Mouse (Mus musculus) splenic B cell, adult 2 months (primary cell): ENCODE results near the gene Slc17a7.

Source experiments
- DNase-seq: peaks from one replicate; pipeline ENCODE4 v3.0.0-alpha.2; 2011; ENCODE audit warnings: low read depth, low spot score
- H3K27me3 ChIP-seq: 2 replicates; pipeline ENCODE4 v1.6.1; 2012; ENCODE audit warnings: mild to moderate bottlenecking, low read length, moderate library complexity, mixed read lengths; ENCODE audit not compliant: control insufficient read depth, poor library complexity, insufficient read depth, severe bottlenecking
- H3K36me3 ChIP-seq: 2 replicates; pipeline ENCODE4 v1.6.1; 2012; ENCODE audit warnings: mild to moderate bottlenecking, low read length, moderate library complexity, mixed read lengths; ENCODE audit not compliant: control insufficient read depth, poor library complexity, insufficient read depth, severe bottlenecking

The Slc17a7 gene

DNA sequence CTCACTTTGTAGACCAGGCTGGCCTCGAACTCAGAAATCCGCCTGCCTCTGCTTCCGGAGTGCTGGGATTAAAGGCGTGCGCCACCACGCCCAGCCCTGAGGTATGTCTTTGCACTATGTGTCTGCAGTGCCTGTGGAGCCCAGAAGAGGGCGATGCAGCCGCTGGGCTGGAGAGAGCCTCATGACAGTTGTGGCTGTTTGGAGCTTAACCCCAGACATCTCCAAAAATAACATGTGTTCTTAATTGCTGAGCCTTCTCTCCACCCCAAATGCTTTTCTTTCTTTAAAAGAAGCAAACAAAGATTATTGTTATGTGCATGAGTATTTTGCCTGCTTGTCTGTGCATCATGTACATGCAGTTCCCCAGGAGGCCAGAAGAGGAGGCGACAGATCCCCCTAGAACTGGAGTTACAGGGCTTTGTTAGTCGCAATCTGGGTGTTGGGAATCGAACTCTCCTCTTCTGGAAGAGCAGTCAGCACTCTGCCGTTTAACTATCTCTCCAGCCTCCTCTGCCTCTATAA, 8.7 kb upstream of the Slc17a7 start:
- Histone ChIP-seq H3K27me3 (no peaks in the 10 kb centered on the region), H3K36me3 (no peaks in the 10 kb centered on the region; the same call in 1 of the 2 replicates)
- peak; percentile 64 for DNase-seq

DNA sequence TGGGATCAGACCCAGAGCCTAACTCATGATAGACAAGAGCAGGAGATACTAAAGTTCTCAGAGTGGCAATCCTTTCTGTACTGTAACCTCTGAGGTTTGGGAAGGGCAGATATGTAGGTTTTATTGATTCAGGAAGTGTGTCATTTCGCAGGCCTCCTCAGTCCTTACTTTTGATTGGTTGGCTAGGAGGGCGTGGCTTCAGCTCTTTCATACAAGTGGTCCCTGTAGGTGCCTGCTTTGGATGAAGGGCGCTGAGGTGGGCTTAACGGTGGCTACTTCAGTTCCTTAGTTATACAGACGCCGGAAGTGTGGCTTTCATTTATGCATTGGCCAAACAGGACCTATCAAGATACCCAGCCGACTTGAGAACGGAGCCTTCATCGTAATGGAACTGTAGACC, 8.2 kb upstream of the Slc17a7 start:
- DNase-seq: no peak
- Histone ChIP-seq H3K27me3 (no peaks in the 10 kb centered on the region), H3K36me3 (no peaks in the 10 kb centered on the region; the same call in 1 of the 2 replicates)

DNA sequence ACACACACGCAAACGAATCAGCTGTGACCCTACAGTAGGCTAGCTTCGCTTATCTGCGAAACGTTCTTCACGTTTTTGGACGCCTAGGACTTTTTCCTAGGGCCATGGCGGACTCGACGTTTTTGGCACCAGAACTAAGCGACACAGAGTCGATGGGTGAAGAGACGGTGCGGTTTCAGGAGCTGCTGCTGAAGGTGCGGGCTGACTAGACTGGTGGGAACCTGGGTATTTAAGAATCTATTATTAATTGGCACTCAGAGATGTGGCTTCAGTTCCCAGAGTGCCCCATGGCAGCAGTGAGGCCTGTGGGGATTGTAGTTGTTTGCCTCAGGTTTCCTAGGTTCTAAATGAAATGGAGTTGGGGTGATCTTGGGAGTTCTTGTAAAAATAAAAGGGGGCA, 7.5 kb upstream of the Slc17a7 start:
- H3K27me3 ChIP-seq: no peaks in the 10 kb centered on the region
- H3K36me3 ChIP-seq: no peaks in the 10 kb centered on the region; the same call in 1 of the 2 replicates
- DNase-seq: no peak

DNA sequence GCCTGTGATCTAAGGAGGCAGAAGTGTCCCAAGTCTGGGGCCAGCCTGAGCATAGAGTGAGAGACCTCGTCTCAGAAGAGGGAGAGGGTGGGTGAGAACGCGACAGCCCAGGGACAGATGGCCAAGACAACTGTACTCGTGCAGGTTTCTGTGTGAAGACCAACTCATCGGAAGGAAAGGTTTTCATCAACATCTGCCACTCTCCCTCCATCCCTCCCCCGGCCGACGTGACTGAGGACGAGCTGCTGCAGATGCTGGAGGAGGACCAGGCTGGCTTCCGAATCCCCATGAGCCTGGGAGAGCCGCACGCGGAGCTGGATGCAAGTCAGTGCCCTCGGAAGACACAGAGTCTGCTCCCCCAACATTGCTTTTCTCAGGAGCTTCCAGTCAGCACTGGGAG, 6.3 kb upstream of the Slc17a7 start:
- Histone ChIP-seq H3K27me3 (no peaks in the 10 kb centered on the region), H3K36me3 (no peaks in the 10 kb centered on the region; the same call in 1 of the 2 replicates)
- no peak for DNase-seq

DNA sequence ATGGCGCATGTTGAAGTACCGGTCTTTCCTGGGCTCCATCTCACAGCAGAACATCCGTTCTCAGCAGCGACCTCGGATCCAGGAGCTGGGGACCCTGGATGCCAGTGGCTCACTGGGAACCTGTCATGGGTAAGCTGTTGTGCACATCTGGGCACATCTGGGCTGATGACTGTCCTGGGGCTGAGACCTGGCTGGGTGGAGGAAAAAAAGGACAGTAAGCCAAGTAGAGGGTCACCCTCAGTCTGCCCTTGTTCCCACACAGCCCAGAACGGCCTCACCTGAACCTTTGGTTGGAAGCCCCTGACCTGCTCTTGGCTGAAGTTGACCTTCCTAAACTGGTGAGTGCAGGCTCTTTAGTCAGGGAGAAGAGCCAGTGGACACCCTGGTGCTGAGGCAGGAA, 4.8 kb upstream of the Slc17a7 start:
- Histone ChIP-seq H3K27me3 (no peaks in the 10 kb centered on the region), H3K36me3 (no peaks in the 10 kb centered on the region; the same call in 1 of the 2 replicates)
- no peak for DNase-seq

DNA sequence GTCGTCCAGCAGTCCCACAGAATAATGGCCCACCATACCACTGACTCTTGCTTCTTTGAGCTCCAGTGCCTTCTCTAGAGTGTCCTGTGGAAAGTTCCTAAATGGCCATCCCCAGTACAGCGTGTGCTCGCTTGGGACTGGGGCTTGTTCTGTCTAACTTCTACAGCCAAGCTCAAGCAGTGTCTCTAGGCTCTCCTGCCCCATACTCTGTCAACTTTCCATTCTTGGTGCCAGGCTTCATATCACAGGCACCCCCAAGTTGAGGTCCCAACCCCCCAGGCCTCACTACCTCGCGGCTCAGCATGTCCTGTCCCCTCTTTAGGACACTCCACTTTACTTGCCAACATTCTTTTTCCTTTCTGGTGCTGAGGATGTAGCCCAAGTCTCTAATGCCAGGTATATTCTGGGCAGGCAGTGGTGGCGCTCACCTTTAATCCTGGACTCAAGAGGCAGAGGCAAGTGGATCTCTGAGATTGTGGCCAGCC, 3.4 kb upstream of the Slc17a7 start:
- DNase-seq: no peak
- no peaks in the 10 kb centered on the region for H3K27me3 ChIP-seq
- H3K36me3 ChIP-seq: no peaks in the 10 kb centered on the region; the same call in 1 of the 2 replicates

DNA sequence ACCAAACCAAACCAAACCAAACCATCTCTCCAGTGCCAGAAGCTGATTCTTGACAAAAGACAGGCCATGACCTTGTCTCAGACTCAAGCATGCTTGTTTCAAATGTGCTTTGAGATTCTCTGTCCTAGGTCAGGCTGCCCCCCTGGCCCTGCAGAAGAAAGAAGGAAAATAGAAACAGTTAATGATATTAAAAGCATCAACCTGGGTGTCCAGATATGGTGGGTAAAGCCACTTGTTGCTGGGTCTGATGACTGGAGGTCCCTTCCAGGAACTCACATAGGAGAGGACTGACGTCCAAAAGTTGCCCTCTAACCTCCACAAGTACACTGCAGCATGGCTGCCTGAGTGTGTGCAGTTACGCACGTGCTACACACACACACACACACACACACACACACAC, 2.9 kb upstream of the Slc17a7 start:
- DNase-seq: no peak
- H3K36me3 ChIP-seq: no peaks in the 10 kb centered on the region; the same call in 1 of the 2 replicates

DNA sequence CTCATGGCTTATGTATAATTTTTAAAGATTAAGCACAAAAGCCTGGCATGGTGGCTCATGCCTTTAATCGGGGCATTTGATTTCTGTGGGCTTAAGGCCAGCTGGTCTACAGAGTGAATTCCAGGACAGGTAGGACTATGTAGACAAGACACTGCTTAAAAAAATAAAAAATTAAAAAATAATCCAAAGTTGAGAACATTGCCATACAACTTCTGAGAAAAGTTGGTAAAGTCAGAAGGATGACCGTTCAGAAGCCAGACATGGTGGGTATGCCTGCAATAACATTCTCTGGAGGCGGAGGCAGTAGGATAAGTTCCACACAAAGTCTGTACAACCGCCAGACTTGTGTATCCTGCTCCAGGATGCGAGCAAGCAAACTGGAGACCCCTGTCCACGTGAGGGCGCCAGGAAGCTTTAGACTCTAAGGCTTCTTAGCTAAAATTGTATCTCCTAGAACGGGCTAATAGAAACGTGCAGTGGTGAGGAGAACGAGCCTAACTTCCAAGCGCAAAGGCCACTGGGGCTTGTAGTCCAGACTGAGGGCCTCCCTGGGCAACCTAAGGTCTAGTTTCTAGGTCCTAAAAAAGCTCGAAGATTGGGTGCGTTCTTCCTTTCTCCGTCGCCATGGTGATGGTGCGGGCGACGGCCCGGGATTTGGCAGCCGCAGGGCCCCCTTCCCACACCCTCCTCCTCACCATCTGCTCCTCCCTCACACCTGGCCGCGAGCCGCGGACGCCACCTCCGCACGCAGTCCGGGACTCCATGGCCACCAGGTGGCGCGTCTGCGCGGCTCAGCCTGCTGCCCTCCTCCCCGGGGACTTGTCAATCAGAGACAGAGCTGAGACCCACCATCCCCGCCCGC, 1.9 kb upstream of the Slc17a7 start:
- Histone ChIP-seq H3K27me3 (no peaks in the 10 kb centered on the region), H3K36me3 (no peaks in the 10 kb centered on the region; the same call in 1 of the 2 replicates)
- DNase-seq: peak; percentile 90

More for the DNA sequence above, 2.9 kb upstream of the Slc17a7 start:
- H3K27me3 ChIP-seq: no peaks in the 10 kb centered on the region

DNA sequence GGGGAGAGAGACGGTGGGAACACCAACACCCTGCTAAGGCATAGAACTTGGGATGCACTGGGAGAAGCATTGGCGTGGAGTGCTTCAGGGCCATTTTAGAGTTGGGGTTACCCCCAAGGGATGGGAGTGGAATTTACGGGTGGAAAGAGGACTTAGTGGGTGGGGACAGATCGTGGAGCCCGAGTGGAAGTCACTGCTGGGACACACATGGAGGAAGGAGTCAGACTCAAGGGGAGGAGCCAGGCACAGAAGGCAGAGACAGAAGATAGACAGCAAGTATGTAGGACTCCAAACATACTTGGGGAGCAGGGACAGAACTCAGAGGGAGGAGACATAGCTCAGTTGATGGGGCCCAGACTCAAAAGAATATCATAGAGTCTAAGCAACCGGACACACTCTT, 1.2 kb upstream of the Slc17a7 start:
- H3K36me3 ChIP-seq: no peaks in the 10 kb centered on the region; the same call in 1 of the 2 replicates
- no peak for DNase-seq
- H3K27me3 ChIP-seq: no peaks in the 10 kb centered on the region

DNA sequence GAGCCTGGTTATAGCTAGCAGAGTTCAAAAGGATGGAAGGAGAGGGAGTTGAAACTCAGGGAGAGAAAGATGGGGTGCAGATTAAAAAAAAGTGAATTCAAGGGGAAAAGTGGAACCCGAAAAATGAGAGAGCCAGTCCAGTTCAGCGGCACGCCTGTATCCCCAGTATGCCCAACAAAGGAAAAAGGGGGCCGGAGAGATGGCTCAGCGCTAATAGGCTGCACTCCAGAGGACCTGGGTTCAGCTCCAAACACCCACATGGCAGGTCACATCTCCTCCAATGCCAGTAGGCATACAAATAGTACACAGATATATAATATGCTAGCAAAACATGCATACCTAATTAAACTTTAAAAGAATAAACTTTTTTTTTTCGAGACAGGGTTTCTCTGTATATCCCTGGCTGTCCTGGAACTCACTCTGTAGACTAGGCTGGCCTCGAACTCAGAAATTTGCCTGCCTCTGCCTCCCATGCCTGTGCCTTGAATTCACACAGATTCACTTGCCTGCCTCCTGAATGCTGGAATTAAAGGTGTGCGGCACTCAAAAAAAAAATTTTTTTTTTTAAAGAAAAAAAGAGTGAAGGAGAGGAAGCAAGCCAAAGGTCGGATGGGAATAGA, 643 bp upstream of the Slc17a7 start:
- H3K36me3 ChIP-seq: no peaks in the 10 kb centered on the region; the same call in 1 of the 2 replicates
- no peak for DNase-seq
- H3K27me3 ChIP-seq: no peaks in the 10 kb centered on the region

DNA sequence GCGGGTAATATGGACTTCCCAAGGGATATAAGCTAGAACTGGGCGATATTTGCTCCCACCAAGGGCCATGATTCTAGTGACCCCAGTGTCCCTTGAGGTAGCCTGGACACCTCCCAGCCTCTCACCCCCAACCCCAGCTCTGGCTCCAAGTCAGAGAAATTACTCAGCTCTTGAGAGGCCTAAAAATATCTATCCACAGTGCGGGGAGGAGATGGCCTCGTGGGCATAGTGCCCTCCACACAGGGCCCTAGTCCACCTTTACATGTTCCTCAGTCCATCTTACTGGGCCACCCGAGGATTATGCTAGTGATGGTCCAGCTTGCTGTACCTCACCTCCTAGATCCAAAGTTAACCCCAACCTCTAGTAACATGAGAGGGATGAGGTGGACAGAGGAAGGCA, 1.1 kb downstream of the Slc17a7 start:
- Histone ChIP-seq H3K27me3 (no peaks in the 10 kb centered on the region), H3K36me3 (no peaks in the 10 kb centered on the region; the same call in 1 of the 2 replicates)
- DNase-seq: no peak

DNA sequence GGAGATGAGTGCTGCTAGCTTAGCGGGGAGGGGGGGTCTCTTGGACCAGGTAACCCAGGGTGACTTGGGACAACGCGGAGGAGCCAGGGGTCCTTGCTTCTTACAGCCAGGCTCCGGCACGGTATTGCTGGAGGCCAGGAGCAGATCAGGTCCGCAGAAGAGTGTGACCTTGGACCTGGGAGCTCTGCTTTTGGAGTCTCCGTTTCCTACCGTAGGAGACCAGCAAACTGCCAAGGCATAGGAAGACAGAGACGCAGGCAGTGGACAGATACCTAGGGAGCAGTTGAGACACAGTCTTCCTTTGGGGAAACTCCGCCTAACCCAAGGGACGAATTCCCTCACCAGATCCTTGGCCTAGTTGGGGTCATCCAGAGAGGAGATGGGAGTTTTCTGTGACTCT, 2.0 kb downstream of the Slc17a7 start:
- Histone ChIP-seq H3K36me3 (no peaks in the 10 kb centered on the region), H3K27me3 (no peaks in the 10 kb centered on the region)
- no peak for DNase-seq

DNA sequence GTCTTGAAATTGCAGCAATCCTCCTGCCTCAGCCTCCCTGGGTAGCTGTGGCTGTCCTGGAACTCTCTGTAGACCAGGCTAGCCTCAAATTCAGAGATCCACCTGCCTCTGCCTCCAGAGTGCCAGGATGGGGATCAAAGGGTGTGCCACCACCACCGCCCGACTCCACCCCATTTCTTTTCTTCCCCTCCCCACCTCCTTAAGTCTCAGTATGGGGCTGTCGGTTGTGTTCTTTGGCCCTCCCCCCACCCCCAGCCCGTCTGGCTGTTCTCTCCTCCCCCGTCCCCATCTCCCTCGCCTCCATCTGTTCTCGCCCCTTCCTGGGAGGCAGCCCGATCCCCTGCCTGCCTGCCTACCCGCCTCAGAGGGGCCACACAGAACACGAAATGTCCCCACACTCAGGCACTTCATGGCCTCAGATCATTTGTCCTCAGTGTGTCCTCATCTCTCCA, 3.2 kb downstream of the Slc17a7 start:
- no peaks in the 10 kb centered on the region for H3K36me3 ChIP-seq
- no peaks in the 10 kb centered on the region for H3K27me3 ChIP-seq
- DNase-seq: no peak

DNA sequence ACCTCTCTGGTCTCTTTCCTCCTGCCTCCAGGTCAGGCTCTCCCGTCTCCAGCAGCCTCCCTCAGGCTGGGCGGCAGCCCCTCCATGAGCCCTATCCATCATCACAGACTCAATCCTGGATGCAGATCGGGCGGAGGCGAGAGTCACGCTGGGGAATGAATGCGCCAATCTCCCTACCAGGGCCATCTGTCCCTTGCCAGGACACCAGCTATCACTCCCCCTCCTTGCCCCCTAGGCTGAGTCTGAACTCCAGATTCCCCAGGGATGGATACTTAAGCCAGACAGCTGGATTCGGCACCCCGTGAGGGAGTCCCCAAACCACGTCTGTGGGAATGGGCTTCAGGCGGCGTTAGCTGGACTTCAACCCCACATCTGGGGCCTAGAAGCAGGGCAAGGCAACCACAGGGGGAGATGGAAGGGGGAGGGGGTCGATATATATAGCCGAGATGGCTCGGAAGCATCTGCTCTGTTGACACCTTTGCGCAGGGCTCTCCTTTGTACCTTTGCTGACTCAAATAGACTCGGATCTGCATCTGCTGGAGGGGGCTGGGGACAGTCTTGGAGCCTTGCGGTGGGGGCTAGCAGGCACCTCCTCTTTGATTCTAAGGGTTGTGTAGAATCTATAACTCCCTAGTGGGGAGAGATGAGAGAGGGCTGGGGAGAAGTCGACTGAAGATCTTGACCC, 4.2 kb downstream of the Slc17a7 start:
- DNase-seq: no peak
- Histone ChIP-seq H3K27me3 (no peaks in the 10 kb centered on the region), H3K36me3 (no peaks in the 10 kb centered on the region)
